Mouse (Mus musculus) spleen, adult 18-20 months (tissue): Measurements from ENCODE around the gene Foxo1.

Source experiments
- DNase-seq, 2 experiments: peaks; one replicate each; pipeline ENCODE4 v3.0.0; 2022; ENCODE audit warnings: mixed read lengths in 2 of 2

The Foxo1 gene

DNA sequence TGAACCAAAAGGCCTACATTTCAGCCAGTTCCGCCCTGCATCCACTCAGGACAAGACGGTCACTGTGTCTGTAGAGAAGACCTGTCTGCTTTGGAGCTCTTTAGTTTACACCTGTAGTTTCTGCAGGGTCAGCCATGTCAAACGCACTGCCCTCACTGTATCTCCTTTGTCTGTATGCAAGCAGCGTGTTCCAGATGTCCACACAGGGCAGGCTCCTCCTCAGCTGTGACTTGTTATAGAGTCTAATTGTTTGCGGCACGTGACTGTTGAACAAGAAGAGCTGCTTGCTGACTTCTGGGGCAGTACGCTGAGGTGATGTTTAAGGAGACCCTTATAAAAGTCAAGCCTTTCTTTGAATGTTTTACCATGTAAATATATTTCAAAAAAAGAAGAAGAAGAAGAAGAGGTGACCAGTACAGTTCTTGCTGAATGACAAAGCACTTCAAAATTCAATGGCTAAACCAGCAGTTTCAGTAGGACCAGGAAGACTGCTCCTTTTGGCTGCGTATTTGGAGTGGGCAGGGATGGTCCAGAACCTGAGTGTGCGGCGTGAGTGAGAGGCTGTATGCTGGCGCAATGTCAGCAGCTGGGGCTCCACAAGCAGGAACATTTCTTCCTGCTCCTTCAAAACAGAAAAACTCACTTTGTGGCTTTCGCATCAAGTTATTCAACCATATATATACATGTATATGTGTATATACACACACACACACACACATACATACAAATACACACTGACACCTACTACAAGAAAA lies 52.6 kb downstream of the Foxo1 start:
- no peak for DNase-seq

DNA sequence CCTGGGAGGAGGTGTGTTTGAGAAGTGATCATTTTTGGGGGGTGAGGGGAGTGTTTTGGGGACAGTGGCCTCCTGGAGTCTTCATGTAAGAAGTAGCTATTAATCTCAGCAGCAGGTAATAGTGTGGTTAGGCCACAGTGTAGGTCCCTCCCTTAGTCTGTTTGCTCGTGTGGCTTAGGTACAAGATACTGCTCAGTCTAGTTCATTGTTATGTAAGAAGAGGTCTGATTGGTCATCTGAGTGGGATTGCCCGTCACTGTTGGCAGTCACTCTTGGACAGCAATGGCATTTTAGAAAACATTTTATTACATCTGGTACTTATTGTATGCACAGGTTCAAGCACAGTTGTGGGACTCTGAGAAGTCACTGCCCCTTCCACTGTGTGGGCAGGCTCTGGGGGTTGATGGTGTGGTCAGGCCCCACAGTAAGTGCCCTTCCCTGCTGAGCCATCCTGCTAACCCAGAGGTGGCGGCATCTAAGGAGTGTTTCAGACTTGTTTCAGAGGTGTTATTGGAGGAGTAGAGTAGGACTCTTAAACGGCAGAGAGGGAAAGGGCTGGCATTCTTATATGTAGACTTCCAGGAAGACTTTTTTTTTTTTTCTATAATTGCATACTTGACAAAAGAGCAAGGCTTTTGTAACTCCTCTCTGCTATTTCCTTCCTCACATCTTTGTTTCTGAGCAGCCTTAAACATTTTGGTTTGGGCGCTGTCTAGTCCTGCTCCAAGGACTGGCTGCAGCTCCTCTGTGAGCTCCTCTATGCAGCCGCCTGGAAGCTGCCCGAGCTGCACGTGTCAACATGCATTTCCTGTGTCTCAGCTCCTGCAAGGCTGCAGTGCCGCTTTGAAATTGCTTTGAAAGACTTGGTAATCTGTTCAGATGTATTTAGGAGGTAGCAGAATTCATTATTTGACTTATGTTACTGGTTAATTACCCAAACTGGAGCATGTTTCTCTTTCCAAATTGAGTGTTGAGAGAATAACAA lies 54.6 kb downstream of the Foxo1 start:
- no peak for DNase-seq

DNA sequence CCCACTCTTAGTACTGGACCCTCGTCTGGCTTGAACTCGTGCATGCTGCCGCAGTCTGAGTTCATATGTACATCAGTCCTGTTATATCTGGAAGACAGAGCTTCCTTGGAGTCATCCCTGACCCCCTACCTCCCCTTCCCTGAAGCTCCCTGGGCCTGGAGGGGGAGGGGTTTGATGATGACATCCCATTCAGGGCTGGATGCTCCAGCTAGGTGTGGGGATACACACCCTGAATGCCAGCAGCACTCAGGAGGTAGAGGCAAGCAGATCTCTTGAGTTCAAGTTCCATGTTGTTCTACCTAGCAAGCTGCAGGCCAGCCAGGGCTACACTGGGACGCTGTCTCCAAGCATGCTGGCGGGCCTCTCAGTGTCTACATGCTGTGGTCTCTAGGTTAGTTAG lies 56.9 kb downstream of the Foxo1 start:
- no peak for DNase-seq

DNA sequence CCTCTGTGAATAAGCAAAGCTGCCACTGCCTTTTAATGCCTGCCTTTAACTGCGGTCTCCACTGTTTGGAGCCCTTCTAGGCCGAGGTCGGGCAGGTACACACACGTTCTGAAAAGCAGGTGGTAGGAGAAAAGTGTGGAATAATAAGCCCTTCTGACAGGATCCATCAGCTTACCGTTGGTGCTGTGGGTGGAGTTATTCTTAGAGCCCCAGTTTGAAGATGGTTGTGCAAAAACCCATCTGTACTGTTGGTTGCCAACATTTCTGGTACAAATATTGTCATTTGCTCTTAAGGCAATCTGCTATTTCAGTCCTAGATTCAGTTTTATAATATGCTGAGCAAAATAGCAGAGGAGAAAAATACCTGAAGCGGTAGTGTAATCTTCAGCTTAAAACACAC lies 58.6 kb downstream of the Foxo1 start:
- DNase-seq = no peak

DNA sequence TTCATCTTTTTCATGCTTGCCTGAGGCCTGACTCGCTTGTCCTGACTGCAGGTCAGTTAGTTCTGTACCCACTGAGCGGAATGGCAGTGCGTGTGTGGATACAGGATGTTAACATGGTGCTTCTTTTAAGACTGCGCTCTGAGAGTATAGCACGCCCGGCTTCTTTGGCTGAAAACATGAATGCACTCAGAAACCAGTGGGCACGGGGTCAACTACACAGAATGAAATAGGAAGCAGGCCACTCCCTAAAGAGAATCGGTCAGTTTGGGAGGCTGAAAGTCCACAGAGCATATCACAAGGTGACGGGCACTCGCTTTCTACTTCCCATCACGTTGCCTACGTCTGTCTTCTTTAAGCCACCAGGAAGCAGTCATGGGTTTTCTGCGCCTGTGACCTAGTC lies 59.0 kb downstream of the Foxo1 start:
- DNase-seq = no peak

DNA sequence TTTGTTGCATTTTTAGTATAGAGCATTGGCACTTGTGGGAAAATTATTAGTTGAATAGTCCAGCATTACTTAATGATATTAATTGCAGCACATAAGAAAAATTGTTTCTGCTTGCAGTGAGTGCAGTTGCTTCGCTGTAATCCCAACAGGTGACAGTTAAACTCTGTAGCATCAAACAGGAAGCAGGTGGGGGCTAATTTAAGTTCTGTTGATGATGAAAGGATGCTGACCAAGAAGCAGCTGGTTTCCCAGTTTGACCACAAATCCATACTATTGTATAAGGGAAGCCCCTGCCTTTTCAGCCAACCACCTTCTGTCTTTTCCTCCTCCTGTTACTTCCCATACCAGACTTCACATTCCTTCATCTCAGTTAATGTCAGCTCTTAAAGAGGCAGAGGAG lies 63.6 kb downstream of the Foxo1 start:
- DNase-seq = no peak

DNA sequence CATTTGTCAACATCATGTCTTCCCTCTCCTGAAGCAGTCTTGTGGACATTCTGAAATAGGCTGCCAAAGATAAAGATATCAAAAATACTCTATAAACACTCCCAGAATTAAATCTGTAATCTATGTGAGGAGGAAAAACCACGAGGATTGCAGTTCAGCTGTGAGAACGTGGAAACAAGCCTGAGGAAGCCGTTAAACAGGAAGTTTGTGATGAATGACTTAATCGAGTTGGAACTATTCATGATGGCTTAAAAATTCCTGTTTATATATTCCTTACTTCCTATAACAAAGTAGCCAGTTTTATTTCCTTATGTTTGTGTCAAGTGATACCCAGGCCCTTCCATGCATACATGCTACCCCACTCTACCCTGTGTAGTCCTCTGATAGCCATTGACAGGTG lies 70.6 kb downstream of the Foxo1 start:
- no peak for DNase-seq

DNA sequence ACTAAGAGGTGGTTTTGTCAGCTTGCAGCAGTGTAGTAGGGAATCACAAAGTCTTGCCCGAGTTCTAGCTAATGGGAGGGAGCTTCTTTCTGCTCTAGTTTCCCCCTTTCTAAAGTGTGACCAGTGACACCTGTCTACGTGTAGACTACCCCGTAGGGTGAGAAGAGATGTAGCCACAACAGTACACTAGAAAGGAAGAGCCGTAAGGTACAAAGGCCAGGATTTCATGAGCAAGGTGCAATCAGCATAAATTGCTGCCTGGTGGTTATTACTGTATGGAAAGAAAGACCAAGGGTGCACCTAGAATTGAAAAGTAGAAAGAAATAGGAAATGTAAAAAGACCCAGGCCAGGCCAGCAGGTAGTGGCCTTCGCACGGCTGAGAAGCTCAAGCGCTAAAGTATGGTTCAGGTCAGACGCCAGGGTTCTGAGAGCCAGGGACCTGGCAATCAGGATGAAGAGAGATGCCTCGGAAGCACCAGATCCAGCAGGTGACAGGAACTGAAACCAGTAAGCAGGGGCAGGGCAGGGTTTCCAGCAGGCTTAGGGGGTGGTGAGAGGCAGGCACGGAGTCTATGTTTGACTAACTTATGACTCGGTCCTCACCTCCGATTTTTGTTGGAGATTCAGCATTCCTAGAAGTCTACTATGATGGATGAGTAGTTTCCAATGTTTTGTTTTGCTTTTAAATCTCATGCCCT lies 72.3 kb downstream of the Foxo1 start:
- DNase-seq = peak; percentile 40 to 44

DNA sequence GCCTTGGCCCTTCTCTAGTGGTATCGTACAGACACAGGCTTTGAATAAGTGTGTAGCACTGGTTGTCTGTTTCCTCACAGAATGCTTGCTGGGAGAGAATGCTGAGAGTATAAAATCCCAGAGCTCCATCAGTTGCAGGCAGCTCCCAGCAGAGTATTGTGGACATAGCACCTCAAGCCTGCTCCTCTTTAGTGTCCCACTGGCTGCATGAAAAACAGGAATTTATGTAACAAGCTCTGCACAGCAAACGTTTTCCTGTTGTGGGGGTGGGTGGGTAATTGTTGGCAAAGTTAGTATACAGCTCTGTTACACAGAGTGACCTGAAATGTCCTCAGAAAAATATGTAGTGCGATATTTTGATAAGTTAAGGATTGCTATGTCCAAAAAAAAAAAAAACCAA lies 74.1 kb downstream of the Foxo1 start:
- no peak for DNase-seq

DNA sequence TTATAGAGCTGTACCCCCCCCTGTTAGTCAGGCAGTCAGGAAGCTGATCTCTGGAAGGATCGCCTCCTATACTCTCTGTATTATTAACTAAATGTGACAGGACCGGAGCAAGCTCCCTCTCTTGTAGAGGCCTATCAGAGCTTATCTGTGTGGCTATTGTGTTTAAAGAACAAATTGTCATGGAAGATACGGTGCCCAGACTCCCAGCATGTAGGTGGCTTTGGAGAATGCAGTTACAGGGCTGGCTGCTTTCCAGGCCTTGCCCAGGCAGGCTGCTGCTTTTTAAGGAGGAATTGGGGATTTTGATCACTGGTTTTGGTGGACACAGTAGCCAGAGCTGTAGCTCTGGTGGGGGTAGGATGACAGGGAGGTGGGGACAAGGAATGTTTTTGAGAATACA lies 74.7 kb downstream of the Foxo1 start:
- no peak for DNase-seq

DNA sequence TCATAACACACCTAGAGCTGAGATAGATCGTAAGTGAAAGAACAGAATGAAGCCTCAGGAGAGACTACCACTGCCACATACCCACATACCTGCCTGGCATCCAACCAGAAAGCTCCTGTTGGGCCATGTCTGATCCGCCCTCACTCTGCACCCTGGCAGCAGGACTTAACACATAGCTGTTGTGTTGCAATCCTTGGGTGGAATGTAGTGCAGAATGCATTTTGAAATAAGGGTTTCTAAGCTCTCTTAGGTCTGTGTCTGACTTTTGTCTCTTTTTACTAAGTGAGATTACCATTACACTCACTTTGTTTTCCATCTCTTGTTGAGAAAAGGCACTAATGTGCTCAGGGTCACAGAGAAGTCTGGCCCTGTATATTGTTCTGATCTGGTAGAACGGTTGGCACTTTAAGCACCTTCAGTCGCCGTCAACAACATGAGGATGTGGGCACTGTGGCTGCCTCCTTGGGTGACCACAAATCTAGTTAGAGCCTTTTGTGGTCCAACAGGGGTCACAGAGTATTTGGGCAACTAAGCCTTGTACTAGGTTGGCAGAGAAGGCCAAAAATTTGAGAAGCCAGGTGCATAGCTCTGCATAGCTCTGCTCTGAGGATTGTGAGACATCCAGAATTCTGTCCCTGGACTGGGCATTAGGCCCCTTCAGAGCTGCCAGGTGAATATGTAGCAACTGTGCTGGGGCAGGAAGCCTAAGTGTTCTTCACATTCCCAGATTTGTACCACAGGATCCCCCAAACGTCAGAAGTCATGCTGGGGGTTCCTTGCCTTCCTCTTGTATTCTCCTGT lies 75.3 kb downstream of the Foxo1 start:
- DNase-seq = peak; percentile 51 to 60

DNA sequence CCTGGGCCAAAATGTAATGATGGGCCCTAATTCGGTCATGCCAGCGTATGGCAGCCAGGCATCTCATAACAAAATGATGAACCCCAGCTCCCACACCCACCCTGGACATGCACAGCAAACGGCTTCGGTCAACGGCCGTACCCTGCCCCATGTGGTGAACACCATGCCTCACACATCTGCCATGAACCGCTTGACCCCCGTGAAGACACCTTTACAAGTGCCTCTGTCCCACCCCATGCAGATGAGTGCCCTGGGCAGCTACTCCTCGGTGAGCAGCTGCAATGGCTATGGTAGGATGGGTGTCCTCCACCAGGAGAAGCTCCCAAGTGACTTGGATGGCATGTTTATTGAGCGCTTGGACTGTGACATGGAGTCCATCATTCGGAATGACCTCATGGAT lies 77.7 kb downstream of the Foxo1 start:
- DNase-seq = no peak

DNA sequence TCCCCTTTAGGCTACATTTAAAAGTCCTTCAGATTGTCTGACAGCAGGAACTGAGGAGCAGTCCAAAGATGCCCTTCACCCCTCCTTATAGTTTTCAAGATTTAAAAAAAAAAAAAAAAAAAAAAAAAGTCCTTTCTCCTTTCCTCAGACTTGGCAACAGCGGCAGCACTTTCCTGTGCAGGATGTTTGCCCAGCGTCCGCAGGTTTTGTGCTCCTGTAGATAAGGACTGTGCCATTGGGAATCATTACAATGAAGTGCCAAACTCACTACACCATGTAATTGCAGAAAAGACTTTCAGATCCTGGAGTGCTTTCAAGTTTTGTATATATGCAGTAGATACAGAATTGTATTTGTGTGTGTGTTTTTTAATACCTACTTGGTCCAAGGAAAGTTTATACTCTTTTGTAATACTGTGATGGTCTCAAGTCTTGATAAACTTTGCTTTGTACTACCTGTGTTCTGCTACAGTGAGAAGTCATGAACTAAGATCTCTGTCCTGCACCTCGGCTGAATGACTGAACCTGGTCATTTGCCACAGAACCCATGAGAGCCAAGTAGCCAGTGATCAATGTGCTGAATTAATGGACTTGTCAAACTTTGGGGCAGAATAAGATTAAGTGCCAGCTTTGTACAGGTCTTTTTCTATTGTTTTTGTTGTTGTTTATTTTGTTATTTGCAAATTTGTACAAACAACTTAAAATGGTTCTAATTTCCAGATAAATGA lies 79.0 kb downstream of the Foxo1 start:
- DNase-seq = no peak

DNA sequence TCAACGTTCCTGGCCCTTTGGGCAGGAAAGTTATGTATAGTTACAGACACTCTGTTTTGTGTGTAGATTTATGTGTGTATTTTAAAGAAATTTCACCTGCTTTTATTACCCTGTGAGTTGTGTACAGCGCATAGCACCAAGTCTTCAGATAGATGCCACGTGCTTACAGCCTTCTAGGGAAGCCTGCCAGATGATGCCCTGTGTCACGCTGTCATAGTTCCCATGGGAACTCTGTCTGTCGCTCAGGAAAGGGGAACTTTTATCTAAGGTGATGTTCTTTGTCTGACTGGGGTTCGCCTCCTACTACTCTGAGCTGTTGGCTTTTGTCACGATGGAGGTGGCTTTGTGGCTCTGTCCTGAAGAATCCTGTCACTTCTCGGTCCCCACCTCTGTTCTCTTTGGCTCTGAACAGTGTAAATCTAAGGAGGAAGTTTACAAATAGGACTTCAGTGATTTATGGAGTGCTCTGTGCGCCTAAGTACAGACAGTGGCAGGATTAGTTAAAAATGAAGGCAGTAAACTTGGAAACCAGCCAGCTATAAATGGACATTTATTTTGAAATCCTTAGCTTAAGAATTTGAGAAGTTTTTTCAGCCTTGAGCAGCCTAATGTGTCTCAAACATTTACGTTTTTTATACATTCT lies 80.0 kb downstream of the Foxo1 start:
- DNase-seq = no peak

DNA sequence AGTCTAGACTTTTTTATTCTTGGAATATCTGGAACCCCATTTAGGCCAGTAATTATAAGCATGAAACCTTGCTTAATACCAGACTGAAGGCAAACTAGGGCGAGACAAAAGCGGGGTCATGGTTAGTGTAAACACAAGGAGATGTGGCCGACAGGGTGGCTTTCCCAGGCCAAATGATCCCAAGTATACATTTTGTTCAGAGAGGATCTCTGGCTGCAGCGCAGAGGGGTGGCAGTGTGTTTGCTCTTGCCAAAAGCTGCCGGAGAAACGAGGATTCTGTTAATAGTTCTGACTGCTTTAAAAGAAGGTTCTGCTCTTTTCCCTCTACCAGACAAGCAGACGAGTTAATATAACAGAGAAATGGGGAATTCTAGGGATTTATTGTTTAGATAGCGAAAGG lies 82.5 kb downstream of the Foxo1 start:
- no peak for DNase-seq

DNA sequence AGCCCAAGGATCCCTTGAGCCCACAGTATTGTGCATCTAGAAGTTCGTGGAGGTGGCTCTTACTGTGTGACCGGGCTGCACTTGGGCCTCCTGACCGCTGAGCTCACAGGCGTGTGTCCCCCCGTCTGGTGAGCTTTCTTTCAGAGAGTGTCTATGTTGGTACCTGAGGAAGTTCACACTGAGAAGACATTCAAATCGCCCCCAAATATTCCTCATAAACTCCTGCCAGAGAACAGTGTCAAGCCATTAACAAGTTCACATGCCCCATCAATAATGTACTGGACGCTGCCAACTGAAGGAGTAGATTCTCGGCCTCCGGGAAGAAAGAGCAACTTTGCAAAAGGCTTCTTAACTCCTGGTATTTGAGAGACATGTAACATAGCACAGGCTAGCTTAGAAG lies 83.8 kb downstream of the Foxo1 start:
- DNase-seq = no peak

DNA sequence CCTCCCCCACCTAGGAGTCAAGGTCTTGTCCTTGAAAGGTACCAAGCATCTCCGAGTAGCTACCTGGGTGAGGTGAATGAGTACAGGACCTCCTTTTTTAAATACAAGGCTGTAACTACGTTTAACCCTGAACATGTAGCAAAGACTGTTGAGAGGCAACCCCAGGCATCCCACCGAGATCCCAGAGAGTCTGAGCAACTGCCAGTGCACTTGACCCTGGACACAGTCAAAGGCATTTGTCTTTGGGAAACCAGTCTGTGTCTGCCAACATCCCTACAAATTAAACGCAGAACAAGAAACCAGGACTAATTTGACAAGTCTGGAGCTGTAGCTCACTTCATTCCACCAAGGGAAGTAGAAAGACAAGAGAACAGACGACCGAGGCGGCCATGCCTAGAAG lies 86.1 kb downstream of the Foxo1 start:
- no peak for DNase-seq

DNA sequence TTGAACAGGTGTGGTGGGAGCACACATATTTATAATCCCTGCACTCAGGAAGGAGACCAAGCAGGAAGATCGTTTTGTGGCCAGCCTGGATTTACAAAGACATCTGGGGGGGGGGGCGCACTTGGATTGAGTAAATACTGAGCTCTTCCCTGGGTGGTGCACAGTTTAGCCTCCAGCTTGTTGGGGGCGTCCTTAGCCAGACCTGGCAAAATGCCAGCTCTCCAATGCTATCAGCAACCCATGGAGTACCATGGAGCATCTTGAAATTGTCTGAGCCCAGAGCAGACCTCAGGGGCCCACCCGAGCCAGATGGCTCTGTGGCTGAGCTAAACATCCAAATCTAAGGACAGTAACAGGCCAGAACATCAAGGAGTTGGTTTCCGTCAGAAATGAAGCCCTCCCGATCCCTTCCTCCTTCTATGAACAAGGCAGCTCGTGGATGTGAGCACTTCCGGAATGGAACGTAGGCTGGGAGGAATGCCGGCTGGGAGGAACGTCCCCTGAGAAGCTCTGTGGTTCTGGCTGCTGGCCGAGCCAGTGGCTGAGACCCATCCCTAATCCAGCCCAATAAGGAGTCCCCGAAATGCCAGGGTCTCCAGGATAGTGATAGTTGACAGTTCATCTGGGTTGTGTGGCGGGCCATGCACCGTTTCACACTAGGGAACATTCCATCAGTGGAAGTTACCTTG lies 89.3 kb downstream of the Foxo1 start:
- no peak for DNase-seq

DNA sequence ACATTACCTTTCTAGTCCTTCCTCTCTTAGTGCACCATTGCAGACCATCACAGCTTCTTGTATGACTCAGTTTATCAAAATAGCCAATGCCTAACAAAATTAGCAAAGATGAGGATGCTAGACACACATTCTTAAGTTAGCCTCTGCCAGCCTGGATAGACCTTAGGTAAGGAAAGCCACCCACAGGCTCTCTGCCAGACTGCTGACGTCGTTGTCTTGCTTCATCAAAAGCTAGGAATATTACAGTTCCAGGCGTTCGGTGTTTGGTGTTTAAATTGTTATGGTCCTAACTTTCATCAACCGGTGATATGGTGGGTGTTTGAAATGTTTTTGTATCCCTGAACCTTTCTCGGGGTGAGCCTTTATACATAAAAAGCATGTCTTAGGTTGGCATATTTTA lies 96.4 kb downstream of the Foxo1 start:
- no peak for DNase-seq

DNA sequence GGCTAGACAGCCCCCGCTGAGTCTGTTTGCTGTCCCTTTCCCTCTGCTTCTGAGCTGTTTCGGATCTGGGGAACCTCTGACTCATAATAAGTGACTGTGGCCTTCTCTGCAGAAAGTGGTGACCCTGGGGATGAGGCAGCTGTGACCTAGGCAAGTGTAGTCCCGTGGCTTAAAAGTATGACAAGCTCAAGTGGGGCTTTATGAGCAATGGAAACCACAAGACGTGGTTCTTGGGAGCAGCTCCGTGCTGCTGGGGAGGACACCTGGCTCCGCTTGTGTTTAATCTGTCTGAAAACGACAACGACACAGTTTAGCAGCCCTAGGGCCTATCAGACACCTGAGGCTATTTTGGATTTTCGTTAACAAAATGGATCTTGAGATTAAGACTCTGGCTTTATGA lies 101.1 kb downstream of the Foxo1 start:
- DNase-seq = no peak
